Mouse (Mus musculus) thymus, postnatal 4 days (tissue): Measurements from ENCODE around the gene Snapc5.

Experiments used
- DNase-seq: peaks from one replicate; pipeline ENCODE4 v3.0.0; 2021

Snapc5 gene

DNA sequence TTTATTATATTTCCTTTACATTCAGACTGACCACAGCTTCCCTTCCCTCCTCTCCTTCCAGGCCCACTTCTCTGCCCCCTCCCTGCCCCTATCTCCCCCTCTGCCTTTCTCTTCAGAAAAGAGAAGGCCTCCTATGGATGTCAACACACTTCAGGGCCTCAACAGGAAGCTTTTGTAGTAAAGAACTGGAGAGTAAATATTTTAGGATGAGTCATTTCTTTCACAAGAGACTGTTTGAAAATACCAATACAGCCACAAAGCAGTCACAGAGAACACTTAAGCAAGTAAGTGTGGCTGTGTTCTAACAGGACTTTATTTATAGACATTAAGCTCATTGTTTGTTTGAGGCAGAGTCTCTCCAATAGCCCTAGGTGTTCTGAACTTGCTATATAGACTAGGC is 23.3 kb downstream of the Snapc5 start:
- no peak for DNase-seq

DNA sequence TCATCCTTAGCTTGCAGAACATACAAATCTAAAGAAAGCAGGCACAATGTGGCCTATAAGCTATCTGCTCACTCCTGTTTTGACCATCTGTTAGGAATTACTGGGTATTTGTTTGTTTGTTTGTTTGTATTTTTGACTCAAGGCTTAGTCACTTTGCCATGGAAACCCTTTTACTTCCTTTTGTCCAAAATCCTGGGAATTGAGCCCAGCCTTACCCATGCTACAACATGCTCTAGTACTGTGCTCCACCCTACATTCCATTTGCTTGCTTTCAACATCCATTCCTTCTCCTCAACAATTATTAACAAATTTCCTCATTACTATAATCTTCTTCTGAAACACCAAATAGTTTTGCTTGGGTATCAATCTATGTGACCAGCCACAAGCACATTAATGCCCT is 23.8 kb downstream of the Snapc5 start:
- no peak for DNase-seq

DNA sequence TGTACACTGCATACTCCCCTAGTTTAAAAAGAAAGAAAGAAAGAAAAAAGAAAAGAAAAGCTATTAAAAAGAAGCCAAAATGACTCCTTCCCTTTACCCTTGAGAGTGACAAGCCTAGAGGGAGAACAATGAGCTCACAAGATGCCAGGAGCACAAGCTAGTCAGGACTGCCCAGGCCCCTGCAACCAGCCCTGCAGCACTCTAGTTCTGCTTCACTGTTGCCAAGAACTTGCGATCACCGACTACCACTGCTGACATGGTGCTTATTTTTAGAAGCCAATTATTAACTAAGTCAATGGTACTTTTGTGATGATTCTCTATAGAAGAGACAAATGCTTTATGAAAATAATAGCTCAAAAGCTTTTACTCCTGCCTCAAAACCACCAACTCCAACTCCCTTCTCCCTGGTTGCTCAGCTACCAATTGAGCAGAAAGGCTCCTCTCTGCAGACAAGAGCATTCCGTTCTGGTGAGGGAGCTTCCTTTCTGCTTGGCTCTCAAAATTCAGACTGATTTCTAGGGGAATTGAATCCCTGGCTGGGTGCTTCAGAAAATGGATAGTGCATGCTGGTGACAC is 28.5 kb downstream of the Snapc5 start:
- DNase-seq: no peak

DNA sequence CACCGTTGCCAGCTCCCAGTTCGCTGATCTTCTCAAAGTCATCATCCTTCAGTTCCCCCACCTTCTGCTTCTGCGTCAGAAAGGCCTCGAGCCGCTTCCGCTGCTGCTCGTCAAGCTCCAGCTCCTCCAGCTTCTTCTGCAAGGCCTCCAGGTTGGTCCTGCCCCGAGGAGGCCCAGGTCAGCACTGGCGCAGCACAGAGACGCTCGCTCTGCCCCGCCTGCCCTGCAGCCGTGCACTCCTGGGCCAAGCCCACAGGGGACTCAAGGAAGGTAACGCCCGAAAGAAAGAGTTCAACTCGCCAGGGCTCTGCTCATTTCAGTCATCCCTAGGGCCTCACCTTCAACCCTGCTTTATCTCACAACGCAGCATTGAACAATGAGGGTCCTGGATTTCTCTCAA is 35.4 kb downstream of the Snapc5 start:
- no peak for DNase-seq

DNA sequence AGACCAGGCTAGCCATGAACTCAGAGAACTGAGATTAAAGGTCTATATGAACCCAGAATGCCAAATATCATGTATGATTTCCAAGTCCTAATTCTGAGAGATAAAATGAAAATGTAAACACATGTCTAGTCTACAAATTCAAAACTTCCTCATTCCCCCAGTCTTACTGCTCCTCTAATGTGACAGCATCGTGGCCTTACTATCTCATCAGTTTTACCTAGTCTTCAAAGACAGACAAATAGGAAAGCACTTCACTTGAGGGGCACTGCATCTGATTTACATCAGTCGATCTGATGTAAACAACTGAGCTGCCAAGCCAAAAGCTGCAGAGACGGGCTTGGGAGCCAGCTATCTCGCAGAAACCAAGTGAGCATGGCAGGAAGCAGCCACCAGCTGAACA is 37.0 kb downstream of the Snapc5 start:
- peak; percentile 15 for DNase-seq

DNA sequence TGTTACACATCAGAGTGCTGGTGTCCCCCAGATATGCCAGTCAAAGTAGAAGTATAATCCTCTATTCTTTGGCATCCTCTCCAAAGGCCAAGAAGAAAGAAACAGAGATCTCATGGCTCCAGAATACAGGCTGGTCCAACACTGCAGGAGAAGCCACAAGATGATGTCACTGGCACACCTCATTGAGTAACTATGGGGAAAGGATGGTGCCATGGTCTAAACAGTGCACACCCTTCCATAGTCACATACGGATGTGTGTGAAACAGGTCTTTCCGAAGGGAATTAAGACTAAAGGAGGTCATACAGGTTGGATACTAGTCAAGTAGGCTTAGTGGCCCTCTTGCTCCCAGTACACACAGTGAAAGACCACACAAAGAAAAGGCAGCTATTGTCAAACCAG is 37.6 kb downstream of the Snapc5 start:
- no peak for DNase-seq

DNA sequence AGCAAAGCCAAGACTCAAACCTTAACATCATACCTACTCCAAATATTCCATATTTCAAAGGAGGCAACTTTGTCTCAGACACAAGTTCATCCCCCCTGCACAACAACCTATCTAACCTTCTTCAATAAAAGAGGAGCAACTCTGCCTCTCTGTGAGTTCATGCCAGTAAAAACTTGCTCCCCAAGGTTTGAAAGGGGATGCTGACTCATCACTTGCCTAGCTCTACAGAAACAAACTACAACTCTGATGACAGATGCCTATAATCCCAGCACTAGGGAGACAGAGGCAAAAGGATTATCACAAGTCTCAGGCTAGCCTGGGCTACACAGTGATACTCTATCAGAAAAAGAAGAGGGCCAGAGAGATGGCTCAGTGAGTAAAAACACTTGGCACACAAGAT is 38.8 kb downstream of the Snapc5 start:
- no peak for DNase-seq

DNA sequence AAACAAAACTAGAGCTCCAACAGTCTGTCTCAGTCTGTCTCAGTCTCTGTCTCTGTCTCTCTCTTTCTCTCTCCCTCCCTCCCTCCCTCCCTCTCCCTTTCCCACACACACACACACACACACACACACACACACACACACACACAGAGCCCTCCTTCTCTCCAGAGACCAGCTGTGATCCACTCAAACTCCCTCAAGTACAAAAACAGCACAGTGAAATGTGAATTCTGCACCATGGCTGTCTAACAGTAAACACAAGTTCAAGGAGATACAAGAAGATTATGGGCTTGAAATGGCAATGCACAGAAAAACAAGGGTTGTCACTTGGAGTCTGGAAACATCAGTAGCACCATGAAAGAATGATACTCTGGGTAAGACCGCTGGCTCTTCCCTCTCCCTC is 40.2 kb downstream of the Snapc5 start:
- no peak for DNase-seq

DNA sequence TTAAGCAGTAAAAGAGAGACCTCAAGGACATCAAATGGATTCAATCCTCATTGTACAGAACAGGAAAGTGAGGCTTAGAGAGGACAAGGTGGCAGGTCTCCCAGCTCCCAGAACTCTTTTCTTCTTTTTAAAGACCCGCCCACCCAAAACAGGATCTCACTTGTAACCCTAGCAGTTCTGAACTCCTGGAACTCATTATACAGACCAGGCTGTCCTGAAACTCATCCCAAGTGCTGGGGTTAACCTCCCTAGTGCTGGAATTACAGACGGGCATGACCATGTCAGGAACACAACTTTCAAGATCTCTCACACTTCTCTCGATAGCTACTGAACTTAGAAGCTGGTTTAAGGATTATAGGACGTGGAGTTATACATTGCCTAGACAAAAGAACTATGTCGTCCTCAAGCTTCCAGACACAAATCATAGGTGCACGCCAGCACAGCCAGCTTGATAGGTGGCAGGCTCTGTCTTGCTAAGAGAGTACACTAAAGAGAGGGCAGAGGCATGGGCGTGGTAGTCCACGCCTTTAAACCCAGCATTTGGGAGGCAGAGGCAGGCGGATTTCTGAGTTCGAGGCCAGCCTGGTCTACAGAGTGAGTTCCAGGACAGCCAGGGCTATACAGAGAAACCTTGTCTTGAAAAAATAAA is 40.8 kb downstream of the Snapc5 start:
- no peak for DNase-seq

DNA sequence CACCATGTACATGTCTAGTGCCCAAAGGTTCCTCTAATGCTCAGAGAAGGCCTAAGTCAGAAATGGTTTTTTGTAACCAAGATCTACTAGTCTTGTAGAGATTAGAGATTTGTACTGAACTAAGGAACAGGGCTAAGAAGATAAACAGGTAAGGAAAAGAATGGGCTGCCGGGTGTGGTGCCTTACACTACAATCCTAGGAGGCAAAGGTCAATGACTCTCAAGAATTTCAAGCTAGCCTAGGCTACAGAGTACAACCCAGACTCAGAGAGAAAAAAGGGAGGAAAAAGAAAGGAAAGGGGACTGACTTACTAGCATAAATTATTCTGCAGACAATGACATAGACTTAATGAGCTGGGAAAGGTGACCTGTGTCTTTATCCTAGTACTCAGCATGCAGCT is 41.5 kb downstream of the Snapc5 start:
- DNase-seq: no peak

DNA sequence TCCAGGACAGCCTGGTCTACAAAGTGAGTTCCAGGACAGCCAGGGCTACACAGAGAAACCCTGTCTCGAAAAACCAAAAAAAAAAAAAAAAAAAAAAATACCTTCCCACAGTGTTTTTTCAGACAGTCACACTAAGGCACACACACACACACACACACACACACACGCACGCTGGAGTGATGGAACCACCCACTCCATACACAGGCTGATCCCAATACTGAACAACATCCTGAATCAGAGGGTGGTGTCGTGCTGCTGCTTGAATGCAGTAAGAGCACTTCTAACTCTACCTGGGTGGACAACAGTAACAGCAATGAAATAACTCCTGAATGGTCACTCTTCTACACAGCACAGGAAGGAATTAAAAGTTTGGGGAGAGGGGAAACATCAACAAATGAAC is 42.4 kb downstream of the Snapc5 start:
- no peak for DNase-seq

DNA sequence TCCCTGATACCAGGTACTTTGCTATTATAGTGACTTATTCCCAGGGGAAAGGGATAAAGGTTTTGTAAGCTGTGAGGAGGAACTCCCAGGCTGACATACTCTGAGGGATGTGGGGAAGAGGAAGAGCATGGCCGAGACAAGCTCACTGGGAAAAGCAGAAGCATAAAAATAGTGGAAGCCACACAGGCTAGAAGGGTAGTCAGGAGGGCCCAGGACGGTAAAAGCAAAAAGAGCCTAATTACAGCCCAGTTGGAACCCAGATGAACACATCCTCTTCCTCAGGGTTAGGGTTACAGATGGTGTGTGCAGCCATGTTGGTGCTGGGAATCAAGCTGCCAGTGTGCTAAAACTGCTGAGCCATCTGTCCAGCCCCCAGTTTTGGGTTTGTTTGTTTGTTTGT is 43.0 kb downstream of the Snapc5 start:
- no peak for DNase-seq

DNA sequence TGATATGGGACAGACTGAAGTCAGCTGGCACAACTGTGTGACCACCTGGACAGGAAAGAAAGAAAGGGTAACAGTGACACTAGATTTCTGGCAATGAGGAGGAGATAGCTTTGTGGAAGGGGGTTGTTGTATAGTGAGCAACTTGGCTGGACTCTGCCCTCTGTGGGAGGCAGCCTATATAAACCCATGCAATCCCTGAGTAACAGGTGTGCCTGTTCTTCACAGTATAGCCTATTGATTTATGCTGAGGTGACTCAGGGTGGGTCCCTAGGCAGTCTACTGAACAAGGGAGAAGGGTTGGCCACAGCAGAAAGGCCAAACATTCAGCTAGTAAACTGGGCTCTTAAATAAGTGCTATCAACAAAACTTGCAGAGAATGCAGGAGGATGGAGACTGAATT is 46.7 kb downstream of the Snapc5 start:
- DNase-seq: no peak

DNA sequence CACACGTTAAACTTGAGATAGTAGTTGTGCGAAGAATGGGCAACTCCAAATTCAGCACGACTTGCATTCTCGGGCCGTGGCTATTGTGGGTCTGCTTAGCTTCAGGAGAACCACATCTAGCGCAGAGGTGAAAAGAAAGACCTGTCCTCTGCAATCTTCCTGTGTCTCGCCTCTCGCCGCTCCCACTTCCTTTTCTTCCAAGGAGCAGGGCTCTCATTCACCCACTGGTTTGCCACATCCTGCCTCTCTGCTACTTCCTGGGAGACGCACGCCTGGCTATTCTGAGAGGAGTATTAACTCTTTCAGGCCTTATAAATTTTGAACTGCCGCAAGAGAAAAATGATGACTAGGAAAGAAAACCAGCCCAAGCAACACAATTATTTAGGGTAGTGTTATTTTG is 48.7 kb downstream of the Snapc5 start:
- DNase-seq: peak; percentile 24

DNA sequence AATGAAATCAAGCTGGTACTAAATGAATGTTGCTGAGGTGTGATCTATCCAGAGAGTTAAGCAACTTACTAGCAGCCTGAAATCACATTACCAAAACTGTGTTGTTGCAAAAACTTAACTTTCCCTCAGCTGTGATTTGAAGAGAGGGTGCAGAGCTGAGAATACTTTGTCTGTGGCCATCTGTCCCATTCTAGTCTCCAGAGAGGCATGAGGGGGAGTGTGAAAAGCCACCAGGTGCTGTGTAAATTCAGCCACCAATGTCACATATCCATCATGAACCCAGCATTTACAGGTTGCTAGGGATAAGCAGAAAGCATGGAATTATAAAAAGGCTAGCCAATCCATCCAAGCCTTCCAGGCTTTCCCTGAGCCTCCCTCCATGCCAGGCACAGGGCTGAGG is 49.9 kb downstream of the Snapc5 start:
- no peak for DNase-seq

DNA sequence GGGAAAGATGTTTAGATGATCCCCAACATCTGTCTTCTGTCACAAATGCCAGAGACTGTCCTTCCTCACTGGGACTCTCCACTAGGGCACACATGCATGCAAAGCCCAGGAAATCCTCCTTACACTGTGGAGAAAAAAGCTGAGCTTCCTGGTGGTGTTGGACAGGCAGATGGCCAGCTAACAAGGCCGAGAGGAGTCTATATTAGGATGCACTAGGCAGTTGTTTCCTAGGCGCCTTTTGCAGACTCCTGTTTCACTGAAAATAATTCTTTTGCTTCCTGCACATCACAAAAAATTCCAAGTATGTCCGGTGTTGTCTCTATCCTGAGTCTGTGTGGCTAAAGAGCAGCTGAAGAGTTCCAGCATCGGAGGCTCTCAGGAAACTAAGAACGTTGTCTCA is 52.1 kb downstream of the Snapc5 start:
- no peak for DNase-seq

DNA sequence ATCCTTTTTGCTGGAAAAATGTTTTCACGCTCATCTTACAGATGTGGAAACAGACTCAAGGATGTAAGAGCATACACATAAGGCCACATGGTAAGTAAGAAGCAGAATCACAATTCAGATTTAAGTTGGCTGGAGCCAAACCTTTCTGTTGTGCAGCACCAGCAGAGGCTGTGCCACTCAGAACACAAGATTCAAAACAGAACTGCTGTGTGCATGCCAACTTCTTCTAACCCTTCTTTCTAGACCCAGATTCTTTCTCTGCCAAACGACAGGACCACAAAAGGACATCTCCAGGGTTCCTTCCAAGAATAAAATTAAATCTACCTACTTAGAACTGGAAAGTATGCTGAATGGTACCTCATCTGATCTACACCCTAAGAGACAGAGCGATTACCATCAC is 52.6 kb downstream of the Snapc5 start:
- DNase-seq: no peak

DNA sequence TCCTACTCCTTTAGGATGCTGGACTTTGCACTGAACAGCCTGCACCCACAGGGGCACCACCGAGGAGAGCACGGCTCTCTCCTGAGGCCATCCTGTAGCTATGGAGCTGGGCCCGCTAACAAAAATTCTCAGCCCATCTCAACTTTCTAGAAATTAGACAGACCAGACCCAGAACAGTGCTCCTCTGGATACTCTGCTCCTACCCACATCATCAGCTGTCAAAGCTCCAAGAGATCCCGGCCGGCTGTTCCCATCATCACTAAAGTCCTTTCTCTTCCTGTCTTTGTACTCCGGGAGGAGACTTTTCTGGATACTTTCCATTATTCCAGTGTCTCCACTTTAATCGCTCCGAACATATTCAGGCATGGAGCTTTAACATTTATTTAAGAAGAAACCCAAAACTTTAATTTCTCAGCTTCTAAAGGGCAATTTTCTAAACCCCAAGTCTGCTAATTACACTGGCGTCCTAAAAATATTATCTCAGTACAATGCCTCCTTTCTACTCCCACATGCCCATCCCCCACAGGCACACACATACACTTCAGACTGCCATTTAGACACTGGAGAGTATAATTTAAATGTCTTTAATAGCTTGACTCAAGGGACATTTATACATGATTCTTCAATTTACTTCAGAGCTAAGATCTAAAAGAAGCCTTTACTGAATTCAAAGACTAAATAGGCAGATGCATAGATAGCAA is 53.3 kb downstream of the Snapc5 start:
- no peak for DNase-seq
